Mouse (Mus musculus): Measurements from ENCODE around the gene Vps9d1. TPM values are rescaled to one million over a fixed set of nuclear protein-coding genes. Genes with fewer than 3 reads are reported as not detected.
"Not testable (repeated sequence)": the region's sequence is repeated elsewhere in the genome, so short reads cannot be mapped to it uniquely, and the experiment has no call there.

Gene Vps9d1
- polyA plus RNA-seq, 1 experiment, result 83.9 TPM

DNA sequence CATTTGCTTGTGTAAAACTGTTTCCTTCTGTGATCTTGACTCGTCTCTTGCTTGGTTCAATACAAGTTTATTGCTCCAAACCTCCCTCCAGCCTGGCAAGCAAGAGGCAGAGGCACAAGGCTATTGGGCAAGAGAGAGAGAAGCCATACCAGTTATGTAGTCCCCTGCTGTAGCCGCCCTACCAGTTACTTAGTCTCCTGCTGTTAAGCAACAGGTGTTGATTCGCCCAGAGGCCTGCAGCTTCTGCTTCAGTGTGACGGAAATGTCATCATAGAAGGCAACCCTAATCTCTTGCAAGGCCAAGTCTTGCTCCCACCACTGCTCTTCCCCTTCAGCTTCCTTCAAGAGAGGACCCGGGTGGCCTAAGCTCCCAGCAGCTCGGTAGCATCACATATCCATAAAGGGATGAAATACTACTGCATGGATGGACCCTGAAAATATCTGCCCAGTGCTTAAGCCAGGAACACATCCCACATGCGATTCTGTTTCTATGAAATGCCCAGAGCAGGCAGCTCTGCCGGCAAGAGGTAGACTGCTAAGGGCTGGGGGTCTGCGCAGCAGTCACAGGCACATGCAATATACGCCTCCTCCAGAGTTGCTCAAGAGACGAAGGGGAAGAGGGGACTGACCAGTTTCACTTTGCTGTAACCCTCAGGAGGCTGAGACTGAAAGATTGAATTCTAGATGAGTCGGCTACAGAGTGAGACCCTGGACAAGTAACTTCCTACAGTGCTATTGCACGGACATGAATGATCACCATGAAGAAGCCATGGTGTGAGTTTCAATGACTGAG lies 26.4 kb upstream of the Vps9d1 start:
- no peak overlapping the region for H3K4me3 ChIP-seq (replicated peaks; ENCODE audit: extremely low read depth, low read depth, low read length)
- 88% methylated on average over 13 of the region's 13 CpGs for WGBS
- no peak for DNase-seq
- H3K4me1 ChIP-seq (ENCODE audit: control insufficient read depth, insufficient read depth, low read length), result 0 out of 2 replicates have a peak, but pooled peaks cover 3% of the 10 kb centered on the region
- TF ChIP-seq POLR2A (IDR thresholded peaks at IDR 0.05; ENCODE audit: borderline replicate concordance, extremely low read depth, low read depth, low read length) (no peak), CTCF (IDR thresholded peaks at IDR 0.05; ENCODE audit: insufficient read depth, low read length) (no peak)

- no peak overlapping the region for H3K4me3 ChIP-seq (replicated peaks; ENCODE audit: extremely low read depth, low read depth, low read length)
- 94% methylated on average over 4 of the region's 4 CpGs for WGBS
- no peak for DNase-seq
- H3K4me1 ChIP-seq (ENCODE audit: control insufficient read depth, insufficient read depth, low read length), result 0 out of 2 replicates have a peak, but pooled peaks cover 3% of the 10 kb centered on the region
- TF ChIP-seq CTCF (IDR thresholded peaks at IDR 0.05; ENCODE audit: insufficient read depth, low read length) (no peak), POLR2A (IDR thresholded peaks at IDR 0.05; ENCODE audit: borderline replicate concordance, extremely low read depth, low read depth, low read length) (no peak)
Observed at GRCm38 (mm10) chr8:123279828-123280227, 25.7 kb upstream of the Vps9d1 start.

DNA sequence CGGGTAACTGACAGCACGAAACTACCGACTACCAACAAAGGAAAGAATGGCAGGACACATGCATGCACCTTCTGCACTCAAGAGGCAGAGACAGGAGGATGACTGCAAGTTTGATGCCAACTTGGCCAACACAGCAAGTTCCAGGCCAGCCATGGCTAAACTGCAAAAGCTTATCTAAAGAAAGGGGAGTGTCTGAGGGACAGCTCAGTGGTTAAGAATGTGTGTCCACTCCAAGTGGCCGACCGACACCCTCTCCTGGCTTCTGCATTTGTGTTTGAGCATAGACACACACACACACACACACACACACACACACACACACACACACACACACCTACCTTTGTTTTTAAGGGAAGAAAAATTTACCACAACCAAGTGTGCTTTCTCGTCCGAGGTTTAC lies 24.3 kb upstream of the Vps9d1 start:
- no peak for DNase-seq
- TF ChIP-seq POLR2A (IDR thresholded peaks at IDR 0.05; ENCODE audit: borderline replicate concordance, extremely low read depth, low read depth, low read length), result no peak
- TF ChIP-seq CTCF (IDR thresholded peaks at IDR 0.05; ENCODE audit: insufficient read depth, low read length), result no peak

DNA sequence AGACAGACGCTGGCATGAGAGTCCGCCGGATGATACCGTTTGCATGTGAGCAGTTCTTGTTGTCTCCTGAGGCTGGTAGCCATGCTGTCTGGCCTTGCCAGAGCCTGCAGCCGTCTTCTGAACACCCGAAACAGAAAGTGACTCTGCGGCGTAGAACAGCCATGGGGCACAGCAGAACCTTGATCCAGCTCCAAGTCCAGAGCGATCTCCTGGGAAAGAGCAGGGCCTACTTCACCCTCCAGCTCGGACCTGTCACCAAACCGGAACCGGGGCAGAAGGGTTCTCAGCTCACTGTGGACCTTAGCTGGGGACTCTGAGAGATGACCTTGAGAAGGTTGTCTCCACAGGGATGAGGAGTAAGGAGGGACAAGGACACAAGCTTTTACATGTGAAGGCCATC lies 20.9 kb upstream of the Vps9d1 start:
- Histone ChIP-seq H3K4me3 (replicated peaks; ENCODE audit: extremely low read depth, low read depth, low read length) (no peak overlapping the region), H3K4me1 (ENCODE audit: control insufficient read depth, insufficient read depth, low read length) (no peaks in the 10 kb centered on the region)
- WGBS, result 95% methylated on average over 12 of the region's 12 CpGs
- DNase-seq, result no peak
- TF ChIP-seq CTCF (IDR thresholded peaks at IDR 0.05; ENCODE audit: insufficient read depth, low read length), result no peak

More for the DNA sequence above, 24.3 kb upstream of the Vps9d1 start:
- 59% methylated on average over 7 of the region's 7 CpGs for WGBS
- Histone ChIP-seq H3K4me1 (ENCODE audit: control insufficient read depth, insufficient read depth, low read length) (no peaks in the 10 kb centered on the region), H3K4me3 (replicated peaks; ENCODE audit: extremely low read depth, low read depth, low read length) (no peak overlapping the region)

DNA sequence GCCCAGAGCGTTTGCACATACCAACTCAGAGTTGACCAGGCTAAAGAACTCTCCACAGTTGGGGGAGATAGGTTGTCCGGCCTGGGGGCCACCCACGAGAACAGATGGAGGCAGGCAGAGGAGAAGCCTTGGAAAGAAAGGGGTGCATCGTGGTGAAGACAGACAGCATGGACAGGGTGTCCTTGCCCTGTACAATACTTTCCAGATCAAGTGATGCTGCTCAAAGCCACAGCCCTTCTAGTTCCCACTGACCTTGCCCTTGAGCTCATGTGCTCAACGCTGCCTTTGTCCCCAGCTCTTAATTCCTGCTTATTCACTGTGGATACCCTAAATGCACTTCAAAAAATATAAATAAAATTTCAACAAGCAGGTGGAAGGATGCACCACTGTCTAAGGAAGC lies 20.3 kb upstream of the Vps9d1 start:
- DNase-seq, result no peak
- TF ChIP-seq POLR2A (IDR thresholded peaks at IDR 0.05; ENCODE audit: borderline replicate concordance, extremely low read depth, low read depth, low read length) (no peak), CTCF (IDR thresholded peaks at IDR 0.05; ENCODE audit: insufficient read depth, low read length) (no peak)
- Histone ChIP-seq H3K4me1 (ENCODE audit: control insufficient read depth, insufficient read depth, low read length) (no peaks in the 10 kb centered on the region), H3K4me3 (replicated peaks; ENCODE audit: extremely low read depth, low read depth, low read length) (no peak overlapping the region)
- 84% methylated on average over 5 of the region's 5 CpGs for WGBS

- DNase-seq, result no peak
Observed at GRCm38 (mm10) chr8:123271901-123272300, 17.8 kb upstream of the Vps9d1 start.

DNA sequence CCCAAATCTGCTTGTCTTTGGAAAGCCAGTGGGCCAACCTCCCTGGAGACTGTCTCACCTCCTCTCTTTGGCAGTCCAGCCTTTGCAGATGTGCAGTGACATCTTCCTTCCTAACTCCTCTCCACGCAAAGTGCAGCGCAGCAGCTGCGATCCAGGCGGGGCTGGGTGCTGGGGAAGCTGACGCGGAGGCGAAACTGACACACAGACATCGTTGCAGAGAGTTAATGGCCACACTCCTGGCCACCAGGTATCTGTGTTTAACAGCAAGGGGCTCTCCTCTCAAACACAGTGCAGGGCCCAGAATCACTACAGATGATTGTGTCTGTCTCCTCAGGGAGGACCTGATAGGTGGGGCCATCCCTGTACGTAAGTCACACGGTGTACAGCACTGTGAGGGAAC lies 17.0 kb upstream of the Vps9d1 start:
- TF ChIP-seq POLR2A (IDR thresholded peaks at IDR 0.05; ENCODE audit: borderline replicate concordance, extremely low read depth, low read depth, low read length), result no peak
- TF ChIP-seq CTCF (IDR thresholded peaks at IDR 0.05; ENCODE audit: insufficient read depth, low read length), result no peak
- no peak for DNase-seq
- WGBS, result 92% methylated on average over 10 of the region's 10 CpGs

More at GRCm38 (mm10) chr8:123271901-123272300, 17.8 kb upstream of the Vps9d1 start:
- TF ChIP-seq POLR2A (IDR thresholded peaks at IDR 0.05; ENCODE audit: borderline replicate concordance, extremely low read depth, low read depth, low read length) (no peak), CTCF (IDR thresholded peaks at IDR 0.05; ENCODE audit: insufficient read depth, low read length) (no peak)
- Histone ChIP-seq H3K4me3 (replicated peaks; ENCODE audit: extremely low read depth, low read depth, low read length) (no peak overlapping the region), H3K4me1 (ENCODE audit: control insufficient read depth, insufficient read depth, low read length) (no peaks in the 10 kb centered on the region)
- WGBS, result 63% methylated on average over 4 of the region's 4 CpGs

DNA sequence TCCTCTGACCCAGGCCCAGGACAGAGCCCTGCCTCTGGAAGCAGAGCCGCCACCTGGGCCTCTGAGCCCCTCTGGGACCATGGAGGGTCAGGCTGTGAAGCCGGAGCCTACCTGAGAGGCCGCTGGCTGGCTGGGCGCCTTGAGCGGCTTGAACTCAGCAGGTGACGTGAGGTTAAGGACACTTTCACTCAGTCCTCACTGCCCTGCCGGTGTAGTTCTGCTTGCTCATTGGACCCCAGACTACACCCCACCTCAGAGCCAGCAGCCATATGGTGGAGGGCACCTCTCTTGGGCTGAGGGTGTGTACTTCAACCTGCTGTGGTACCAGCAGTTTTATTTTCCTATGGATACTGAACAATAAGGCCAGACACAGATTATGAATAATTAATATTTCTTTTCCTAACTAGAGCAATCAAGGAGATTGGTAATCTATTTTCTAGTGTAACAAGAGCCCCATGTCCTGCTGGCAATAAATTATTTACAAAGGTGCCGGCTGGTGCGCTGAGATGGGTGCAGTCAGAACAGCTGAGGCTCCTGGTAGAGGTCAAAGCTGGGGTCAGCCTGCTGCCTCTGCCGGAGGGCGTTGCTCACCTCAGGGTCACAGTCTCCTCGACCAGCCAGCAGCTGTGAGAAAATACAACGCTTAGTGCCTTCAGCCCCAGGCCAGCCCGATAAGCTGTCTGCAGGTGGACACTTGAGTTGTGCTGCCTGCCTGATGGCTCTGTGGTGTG lies 13.9 kb upstream of the Vps9d1 start:
- Histone ChIP-seq H3K4me3 (replicated peaks; ENCODE audit: extremely low read depth, low read depth, low read length) (no peak overlapping the region), H3K4me1 (ENCODE audit: control insufficient read depth, insufficient read depth, low read length) (no peaks in the 10 kb centered on the region)
- WGBS, result 79% methylated on average over 14 of the region's 14 CpGs
- no peak for TF ChIP-seq CTCF (IDR thresholded peaks at IDR 0.05; ENCODE audit: insufficient read depth, low read length)
- no peak for TF ChIP-seq POLR2A (IDR thresholded peaks at IDR 0.05; ENCODE audit: borderline replicate concordance, extremely low read depth, low read depth, low read length)
- no peak for DNase-seq

More for the DNA sequence above, 17.0 kb upstream of the Vps9d1 start:
- no peaks in the 10 kb centered on the region for H3K4me1 ChIP-seq (ENCODE audit: control insufficient read depth, insufficient read depth, low read length)
- H3K4me3 ChIP-seq (replicated peaks; ENCODE audit: extremely low read depth, low read depth, low read length), result no peak overlapping the region

GRCm38 (mm10) chr8:123257593-123257992 lies 3.4 kb upstream of the Vps9d1 start:
- H3K4me1 ChIP-seq (ENCODE audit: control insufficient read depth, insufficient read depth, low read length); DNase-seq; H3K4me3 ChIP-seq (replicated peaks; ENCODE audit: extremely low read depth, low read depth, low read length): not testable (repeated sequence)
- 92% methylated on average over 8 of the region's 8 CpGs for WGBS

- 84% methylated on average over 3 of the region's 3 CpGs for WGBS
- no peak for DNase-seq
- Histone ChIP-seq H3K4me1 (ENCODE audit: control insufficient read depth, insufficient read depth, low read length) (peaks cover 10% of the 10 kb centered on the region), H3K4me3 (replicated peaks; ENCODE audit: extremely low read depth, low read depth, low read length) (no peak overlapping the region)
- TF ChIP-seq CTCF (IDR thresholded peaks at IDR 0.05; ENCODE audit: insufficient read depth, low read length) (no peak), POLR2A (IDR thresholded peaks at IDR 0.05; ENCODE audit: borderline replicate concordance, extremely low read depth, low read depth, low read length) (no peak)
Observed at GRCm38 (mm10) chr8:123257114-123257513, 3.0 kb upstream of the Vps9d1 start.

Data from lung, adult 2 months (tissue).